Mouse (Mus musculus) liver, embryonic 14.5 days (tissue): ENCODE data around the gene Irs3. TPM values are rescaled to one million over a fixed set of nuclear protein-coding genes. Genes with fewer than 3 reads are reported as not detected.

Experiments
- ATAC-seq: fragments of 200-750 bp; cut with Nextera tagmentation; 2 replicates; pipeline ENCODE4 v1.8.0; 2017; ENCODE audit warnings: moderate number of reproducible peaks, mild to moderate bottlenecking, moderate library complexity; ENCODE audit not compliant: insufficient read depth
- DNase-seq, 3 experiments: peaks; one replicate each; pipeline ENCODE4 v3.0.0-alpha.2; 2012 to 2013; ENCODE audit warnings: low read depth in 3 of 3, low spot score in 3 of 3
- H3K27ac ChIP-seq: fragments of 300-500 bp; sonication (generic); 2 replicates; pipeline ENCODE4 v1.5.1; 2014; ENCODE audit warnings: moderate library complexity, mild to moderate bottlenecking, control low read depth, inconsistent platforms
- H3K27me3 ChIP-seq: fragments of 300-500 bp; sonication (generic); 2 replicates; pipeline ENCODE4 v1.6.1; 2014; ENCODE audit warnings: mild to moderate bottlenecking, low read length, moderate library complexity; ENCODE audit not compliant: control insufficient read depth, insufficient read depth
- H3K36me3 ChIP-seq: fragments of 300-500 bp; sonication (generic); replicated peaks from 2 replicates; pipeline ENCODE4 v1.6.1; 2014; ENCODE audit warnings: low read depth; ENCODE audit not compliant: control insufficient read depth, insufficient read depth
- H3K4me1 ChIP-seq, 2 experiments: fragments of 200-500 bp in 1 of 2; fragments of 300-500 bp in 1 of 2; sonication (generic) in 1 of 2; replicated peaks; 2 replicates each; pipeline ENCODE4 v1.6.1; 2012 to 2014; ENCODE audit warnings: antibody characterized with exemption in 1 of 2, inconsistent platforms in 1 of 2, low read length in 1 of 2; ENCODE audit not compliant: control insufficient read depth in 2 of 2, insufficient read depth in 2 of 2
- H3K4me2 ChIP-seq: fragments of 300-500 bp; sonication (generic); 2 replicates; pipeline ENCODE4 v1.6.1; 2014; ENCODE audit warnings: low read depth, mild to moderate bottlenecking, control low read depth, moderate library complexity
- H3K4me3 ChIP-seq, 2 experiments: fragments of 200-500 bp in 1 of 2; fragments of 300-500 bp in 1 of 2; sonication (generic) in 1 of 2; 2 replicates each; pipeline ENCODE4 v1.5.1; 2012 to 2014; ENCODE audit warnings: low read depth in 2 of 2, low read length in 2 of 2, mild to moderate bottlenecking in 2 of 2, control low read depth in 1 of 2, inconsistent platforms in 1 of 2, moderate library complexity in 1 of 2; ENCODE audit not compliant: insufficient read depth in 1 of 2
- H3K9ac ChIP-seq: fragments of 300-500 bp; sonication (generic); replicated peaks from 2 replicates; pipeline ENCODE4 v1.6.1; 2014; ENCODE audit warnings: mild to moderate bottlenecking, control low read depth, moderate library complexity
- H3K9me3 ChIP-seq: fragments of 300-500 bp; sonication (generic); 2 replicates; pipeline ENCODE4 v1.6.1; 2016; ENCODE audit warnings: low read length, mixed read lengths; ENCODE audit not compliant: control insufficient read depth
- CTCF ChIP-seq: IDR thresholded peaks from 2 replicates; pipeline ENCODE4 v1.5.1; 2016; ENCODE audit warnings: antibody characterized with exemption, low read depth, control low read depth
- EP300 ChIP-seq: IDR thresholded peaks from 2 replicates; pipeline ENCODE4 v1.6.1; 2016; ENCODE audit warnings: antibody characterized with exemption, low read depth
- WGBS: fragments of 180-500 bp; shearing (Covaris S2); extraction: QIAGEN DNeasy Blood & Tissue Kit; methylation state at CpG from one replicate; pipeline ENCODE4 v1.1.7; 2014; ENCODE audit not compliant: insufficient replicate concordance; 5-methylcytosine and 5-hydroxymethylcytosine counted together
- polyA plus RNA-seq, 2 experiments: library from polyadenylated mRNA; depleted of rRNA in 1 of 2; stranded (reverse) in 1 of 2; unstranded in 1 of 2; fragments of >200 nt; fragmentation: Nextera tagmentation in 1 of 2; extraction: Ambion mirVana in 1 of 2; gene quantifications; 2 replicates each; pipeline versions ENCODE4 v1.2.1 to v1.2.3; 2012 to 2014

Gene Irs3
- polyA plus RNA-seq, 2 experiments: 0.02 TPM; not detected in 1

GRCm38 (mm10) chr5:137686127-137686790 is 40.7 kb upstream of the Irs3 start:
- WGBS: 13% methylated on average over 6 of the region's 6 CpGs
- Histone ChIP-seq H3K27me3 (no peaks in the 10 kb centered on the region), H3K4me1 (peaks cover 36 to 43% of the 10 kb centered on the region in 2 experiments), H3K9me3 (no peaks in the 10 kb centered on the region), H3K4me3 (peak overlapping the region; percentile 32 to 41), H3K4me2 (peak overlapping the region; percentile 70), H3K27ac (peak overlapping the region; percentile 99), H3K36me3 (peaks cover 5% of the 10 kb centered on the region), H3K9ac (peak overlapping the region; percentile 78)
- DNase-seq (peak; percentile 96 to 97 (median 97)), ATAC-seq (peak; percentile 83)
- peak; percentile 70 for TF ChIP-seq CTCF
- peak; percentile 96 for TF ChIP-seq EP300

GRCm38 (mm10) chr5:137685653-137686052 is 40.1 kb upstream of the Irs3 start:
- DNase-seq (no peak), ATAC-seq (no peak)
- peaks cover 9% of the 10 kb centered on the region for H3K36me3 ChIP-seq
- peak overlapping the region; percentile 76 for H3K9ac ChIP-seq
- no peak for TF ChIP-seq CTCF
- TF ChIP-seq EP300: no peak
- H3K9me3 ChIP-seq: no peaks in the 10 kb centered on the region
- WGBS: 35% methylated on average over 3 of the region's 3 CpGs
- H3K27me3 ChIP-seq: no peaks in the 10 kb centered on the region
- H3K4me1 ChIP-seq: peaks cover 39 to 43% of the 10 kb centered on the region in 2 experiments
- H3K4me2 ChIP-seq: peak overlapping the region; percentile 70
- peak overlapping the region; percentile 99 for H3K27ac ChIP-seq
- H3K4me3 ChIP-seq: peak overlapping the region in 1 of 2 experiments; percentile 41; a peak in 2 of 4 replicates

- ATAC-seq (peak; percentile 85), DNase-seq (peak; percentile 100)
- peak within 1 kb of the TSS; percentile 70 for H3K4me2 ChIP-seq
- H3K9ac ChIP-seq: peak within 1 kb of the TSS; percentile 76
- peaks cover 39% of the 10 kb centered on the region in 2 experiments for H3K4me1 ChIP-seq
- no peaks in the 10 kb centered on the region for H3K9me3 ChIP-seq
- peak within 1 kb of the TSS; percentile 99 for H3K27ac ChIP-seq
- TF ChIP-seq EP300 (peak; percentile 60), CTCF (peak; percentile 50; the same call in 1 of the 2 replicates)
- H3K27me3 ChIP-seq: no peaks in the 10 kb centered on the region
- under 1% methylated on average over 62 of the region's 62 CpGs for WGBS
- H3K36me3 ChIP-seq: peaks cover 18% of the 10 kb centered on the region
- peak within 1 kb of the TSS; percentile 69 to 85 for H3K4me3 ChIP-seq
Measured at GRCm38 (mm10) chr5:137684294-137685123, 39.0 kb upstream of the Irs3 start, which contains the start of gene Agfg2. Gene Agfg2, minus strand, starts transcription at chr5:137684726.

GRCm38 (mm10) chr5:137683388-137684293 is 38.1 kb upstream of the Irs3 start:
- 5% methylated on average over 28 of the region's 28 CpGs for WGBS
- peak overlapping the region; percentile 70 for H3K4me2 ChIP-seq
- H3K27ac ChIP-seq: peak overlapping the region; percentile 61
- H3K27me3 ChIP-seq: no peaks in the 10 kb centered on the region
- H3K9me3 ChIP-seq: no peaks in the 10 kb centered on the region
- peak overlapping the region; percentile 73 for H3K9ac ChIP-seq
- no peak for ATAC-seq
- H3K4me1 ChIP-seq: peaks cover 39% of the 10 kb centered on the region in 2 experiments
- H3K4me3 ChIP-seq: peak overlapping the region; percentile 69 to 85
- no peak for TF ChIP-seq EP300
- TF ChIP-seq CTCF: no peak; the same call in 1 of the 2 replicates
- H3K36me3 ChIP-seq: peaks cover 21% of the 10 kb centered on the region
- DNase-seq: no peak
